Mouse (Mus musculus) heart, adult 2 months (tissue): ENCODE data around the gene Tnfrsf1a. TPM values are rescaled to one million over a fixed set of nuclear protein-coding genes. Genes with fewer than 3 reads are reported as not detected.

Source experiments
- DNase-seq, 2 experiments: peaks; one replicate each; pipeline ENCODE4 v3.0.0; 2021
- H3K27ac ChIP-seq: fragments of 200-600 bp; 2 replicates; pipeline ENCODE4 v1.8.1; 2022
- H3K27me3 ChIP-seq: fragments of 200-500 bp; 2 replicates; pipeline ENCODE4 v1.6.1; 2012; ENCODE audit warnings: mild to moderate bottlenecking, low read length, inconsistent platforms, mixed read lengths; ENCODE audit not compliant: control insufficient read depth, insufficient read depth
- H3K36me3 ChIP-seq: fragments of 200-500 bp; 2 replicates; pipeline ENCODE4 v1.6.1; 2012; ENCODE audit warnings: low read length, inconsistent platforms; ENCODE audit not compliant: control insufficient read depth, insufficient read depth
- H3K4me1 ChIP-seq: fragments of 200-500 bp; 2 replicates; pipeline ENCODE4 v1.6.1; 2011; ENCODE audit warnings: low read length; ENCODE audit not compliant: control insufficient read depth, insufficient read depth
- H3K4me3 ChIP-seq: fragments of 200-600 bp; 2 replicates; pipeline ENCODE4 v1.8.1; 2022
- H3K79me2 ChIP-seq: fragments of 200-500 bp; replicated peaks from 2 replicates; pipeline ENCODE4 v1.6.1; 2012; ENCODE audit warnings: mild to moderate bottlenecking, inconsistent platforms, low read length, moderate library complexity, mixed read lengths; ENCODE audit not compliant: control insufficient read depth, insufficient read depth
- H3K9ac ChIP-seq: fragments of 200-500 bp; 2 replicates; pipeline ENCODE4 v1.6.1; 2012; ENCODE audit warnings: low read depth, mild to moderate bottlenecking, control low read depth, inconsistent platforms, low read length, mixed read lengths
- CTCF ChIP-seq: fragments of 200-600 bp; IDR thresholded peaks from 2 replicates; pipeline ENCODE4 v1.8.1; 2022; ENCODE audit warnings: antibody characterized with exemption, mild to moderate bottlenecking, moderate library complexity
- EP300 ChIP-seq: fragments of 200-500 bp; IDR thresholded peaks from 2 replicates; pipeline ENCODE4 v1.6.1; 2011; ENCODE audit warnings: low read depth, low read length, control low read depth; ENCODE audit not compliant: insufficient read depth
- POLR2A ChIP-seq: fragments of 200-500 bp; IDR thresholded peaks from 2 replicates; pipeline ENCODE4 v1.6.1; 2011; ENCODE audit warnings: mild to moderate bottlenecking, low read depth, low read length, control low read depth; ENCODE audit not compliant: insufficient read depth
- WGBS: fragments of 180-500 bp; shearing (Covaris S2); methylation state at CpG from one replicate; pipeline ENCODE4 v1.1.7; 2018; 5-methylcytosine and 5-hydroxymethylcytosine counted together
- intact Hi-C: fragments of 180-260 bp; cut with DNase I; formaldehyde crosslinking; loops from one replicate; pipeline ENCODE4 v1.15.1; 2025
- polyA plus RNA-seq: library from polyadenylated mRNA; depleted of rRNA; stranded (reverse); fragments of >200 nt; gene quantifications from 2 replicates; pipeline ENCODE4 v1.2.3, GENCODE M21; 2012
- total RNA-seq, 2 experiments: library from RNA; stranded (reverse); gene quantifications; 2 replicates each; pipeline ENCODE4 v1.2.3; 2021

Tnfrsf1a gene
- total and polyA plus RNA-seq, 3 experiments: 50.8 to 62.8 (median 57.1) TPM

- Histone ChIP-seq H3K4me1 (no peaks in the 10 kb centered on the region), H3K36me3 (no peaks in the 10 kb centered on the region), H3K27ac (no peak overlapping the region), H3K79me2 (no peaks in the 10 kb centered on the region), H3K9ac (no peak overlapping the region), H3K27me3 (no peaks in the 10 kb centered on the region), H3K4me3 (no peak overlapping the region)
- no peak for DNase-seq
- intact Hi-C loops: loop anchor here (1.0 kb wide), 1 partner anchor 90 kb away; no protein-coding TSS in a partner anchor
- no peak for TF ChIP-seq EP300
- peak; percentile 69 for TF ChIP-seq CTCF
- 68% methylated on average over 1 of the region's 1 CpGs for WGBS
These were observed 17.0 kb downstream of the Tnfrsf1a start for GRCm38 (mm10) chr6:125366133-125366532.

DNA sequence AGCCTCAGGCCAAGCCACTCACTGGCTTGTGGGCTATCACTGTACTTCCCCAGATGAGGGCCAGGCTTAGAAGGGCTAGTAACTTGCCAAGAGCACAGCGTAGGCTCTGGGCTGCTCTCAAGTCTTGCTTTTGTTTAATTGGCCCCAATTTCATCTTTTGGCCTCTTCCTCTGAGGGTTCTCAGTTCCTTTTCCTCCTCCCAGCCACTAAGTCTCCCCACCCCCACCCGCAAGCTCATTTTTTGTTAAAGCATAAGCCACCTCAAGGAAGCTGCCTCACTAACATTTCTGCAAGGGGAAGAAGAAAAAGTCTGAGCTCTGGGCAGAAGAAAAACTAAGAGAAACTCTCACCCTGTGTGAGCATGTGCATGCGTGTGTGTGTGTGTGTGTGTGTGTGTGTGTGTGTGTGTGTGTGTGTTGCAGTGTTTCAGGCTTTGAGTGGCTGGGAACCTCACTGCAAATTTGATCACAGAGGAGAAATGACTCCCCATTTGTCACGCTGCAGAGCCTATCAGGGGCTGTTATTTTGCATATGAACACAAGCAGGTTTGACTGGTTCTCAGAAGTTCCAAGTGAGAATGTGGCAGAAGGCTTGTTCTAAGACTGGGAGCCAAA is 18.7 kb downstream of the Tnfrsf1a start:
- Histone ChIP-seq H3K9ac (no peak overlapping the region), H3K79me2 (no peaks in the 10 kb centered on the region), H3K36me3 (no peaks in the 10 kb centered on the region), H3K27me3 (peaks cover under 1% of the 10 kb centered on the region; the same call in 1 of the 2 replicates), H3K4me1 (no peaks in the 10 kb centered on the region), H3K27ac (no peak overlapping the region), H3K4me3 (no peak overlapping the region)
- intact Hi-C loops: no loop called here
- DNase-seq: peak in 1 of 2 experiments; percentile 37
- TF ChIP-seq CTCF (no peak), POLR2A (no peak), EP300 (no peak)
- WGBS: 42% methylated on average over 4 of the region's 4 CpGs

DNA sequence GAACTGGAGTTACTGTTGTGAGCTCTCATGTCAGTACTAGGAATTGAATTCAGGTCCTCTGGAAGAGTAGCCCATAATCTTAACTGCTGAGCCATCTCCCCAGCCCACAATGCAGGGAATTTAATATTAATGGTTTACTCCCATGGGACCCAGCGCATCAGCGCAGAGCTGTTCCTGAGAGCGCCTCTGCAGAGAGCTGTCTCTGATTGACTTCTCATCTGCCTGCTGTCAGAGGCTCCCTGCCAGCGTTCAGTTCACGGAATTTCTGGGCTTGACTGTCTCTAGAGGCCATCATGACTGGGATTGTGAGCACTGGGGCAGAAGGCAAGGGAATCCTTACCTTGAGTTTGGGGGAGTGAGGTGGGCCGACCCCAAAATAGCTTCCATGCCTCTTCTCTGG is 27.9 kb downstream of the Tnfrsf1a start:
- intact Hi-C loops: no loop called here
- Histone ChIP-seq H3K4me3 (no peak overlapping the region), H3K27me3 (peaks cover 12% of the 10 kb centered on the region), H3K9ac (no peak overlapping the region), H3K4me1 (peaks cover 5% of the 10 kb centered on the region), H3K79me2 (no peaks in the 10 kb centered on the region), H3K36me3 (no peaks in the 10 kb centered on the region), H3K27ac (no peak overlapping the region)
- 41% methylated on average over 6 of the region's 6 CpGs for WGBS
- TF ChIP-seq CTCF (no peak), POLR2A (no peak)
- DNase-seq: no peak

DNA sequence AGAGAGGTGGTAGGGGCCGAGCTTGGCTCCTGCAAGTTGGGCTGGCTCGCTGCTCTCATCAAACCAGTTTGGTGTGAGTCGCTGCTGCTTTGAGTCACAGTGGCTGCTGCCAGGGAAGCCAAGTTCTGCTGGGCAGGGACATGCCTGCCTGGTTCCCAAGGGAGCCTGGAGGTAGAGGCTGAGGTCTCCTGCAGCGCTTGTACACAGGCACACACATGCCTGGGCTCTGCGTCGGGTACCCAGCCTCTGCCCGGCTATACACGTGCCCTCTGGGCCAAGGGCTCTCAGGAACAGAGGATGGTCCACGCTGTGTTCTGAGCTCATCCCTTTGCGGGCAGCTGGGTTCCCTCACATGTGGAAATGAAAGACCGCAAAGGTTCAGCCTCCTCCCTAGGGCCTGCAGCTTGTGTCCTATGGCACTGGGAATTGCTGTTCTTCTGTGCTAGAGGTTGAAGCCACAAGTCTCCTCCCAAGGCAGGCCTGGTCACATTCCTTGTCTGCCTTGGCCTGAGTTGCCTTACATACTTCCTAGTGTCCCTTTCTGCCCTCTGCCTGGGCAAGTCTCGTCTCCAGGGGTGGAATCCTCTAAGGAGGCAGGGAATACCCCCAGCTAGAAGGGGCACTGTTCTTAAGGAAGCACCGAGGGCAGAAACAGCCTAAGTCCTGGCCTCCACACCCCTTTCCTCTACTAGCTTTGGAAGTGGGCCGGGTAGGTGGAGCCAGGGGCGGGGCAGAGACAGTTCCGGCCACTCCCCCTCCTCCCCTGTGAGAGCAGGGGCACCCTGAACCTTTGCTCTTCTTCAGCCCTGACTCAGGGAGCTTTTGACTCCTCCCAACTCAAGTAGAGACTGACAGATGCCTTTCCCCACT is 28.7 kb downstream of the Tnfrsf1a start:
- H3K79me2 ChIP-seq: no peaks in the 10 kb centered on the region
- no peak overlapping the region for H3K27ac ChIP-seq
- WGBS: 42% methylated on average over 16 of the region's 16 CpGs
- no peaks in the 10 kb centered on the region for H3K36me3 ChIP-seq
- H3K4me1 ChIP-seq: peaks cover 5% of the 10 kb centered on the region
- H3K4me3 ChIP-seq: no peak overlapping the region
- H3K27me3 ChIP-seq: peaks cover 12% of the 10 kb centered on the region
- no peak overlapping the region for H3K9ac ChIP-seq
- TF ChIP-seq POLR2A (no peak), EP300 (no peak), CTCF (no peak)
- peak; percentile 79 to 80 for DNase-seq
- intact Hi-C loops: no loop called here

GRCm38 (mm10) chr6:125378621-125379020 is 29.5 kb downstream of the Tnfrsf1a start:
- Histone ChIP-seq H3K9ac (no peak overlapping the region), H3K4me3 (no peak overlapping the region), H3K36me3 (no peaks in the 10 kb centered on the region), H3K27ac (no peak overlapping the region), H3K79me2 (no peaks in the 10 kb centered on the region), H3K27me3 (peaks cover 11% of the 10 kb centered on the region), H3K4me1 (peaks cover 5% of the 10 kb centered on the region)
- intact Hi-C loops: no loop called here
- no peak for DNase-seq
- 31% methylated on average over 6 of the region's 6 CpGs for WGBS
- TF ChIP-seq CTCF (no peak), POLR2A (no peak), EP300 (no peak)

DNA sequence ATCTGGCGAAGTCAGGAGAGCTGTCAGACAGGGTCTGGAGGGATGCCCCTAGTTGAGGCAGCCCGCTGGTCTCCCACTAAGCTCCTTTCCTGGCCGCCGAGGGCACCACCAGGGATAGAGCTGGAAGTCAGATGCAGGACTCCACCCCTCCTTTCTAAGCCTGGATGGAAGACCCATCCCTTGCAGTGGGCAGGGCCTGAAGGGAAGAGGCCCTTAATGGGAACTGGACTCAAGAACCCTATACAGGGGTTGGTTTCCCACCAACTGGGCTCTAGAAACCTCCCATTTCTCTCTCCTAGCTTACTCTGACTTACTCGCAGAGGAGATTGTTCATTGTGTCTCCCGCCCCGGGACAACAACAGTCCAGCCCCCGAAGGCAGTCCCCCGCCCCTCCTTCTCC is 30.6 kb downstream of the Tnfrsf1a start:
- no peak overlapping the region for H3K27ac ChIP-seq
- no peaks in the 10 kb centered on the region for H3K79me2 ChIP-seq
- WGBS: 16% methylated on average over 9 of the region's 9 CpGs
- intact Hi-C loops: no loop called here
- peaks cover 5% of the 10 kb centered on the region for H3K4me1 ChIP-seq
- no peak for DNase-seq
- TF ChIP-seq CTCF (no peak), POLR2A (no peak), EP300 (no peak)
- H3K36me3 ChIP-seq: no peaks in the 10 kb centered on the region
- no peak overlapping the region for H3K9ac ChIP-seq
- H3K4me3 ChIP-seq: no peak overlapping the region
- H3K27me3 ChIP-seq: peaks cover 11% of the 10 kb centered on the region
